Mouse (Mus musculus) hindbrain, embryonic 11.5 days (tissue): ENCODE results near the gene Lamtor3. TPM values are rescaled to one million over a fixed set of nuclear protein-coding genes. Genes with fewer than 3 reads are reported as not detected.

Experiments
- ATAC-seq: fragments of 200-750 bp; cut with Nextera tagmentation; 2 replicates; pipeline ENCODE4 v1.8.0; 2017; ENCODE audit warnings: mild to moderate bottlenecking, moderate TSS enrichment, moderate library complexity; ENCODE audit not compliant: low FRiP score
- DNase-seq: peaks from one replicate; pipeline ENCODE4 v3.0.0-alpha.2; 2015; ENCODE audit warnings: low spot score
- H3K27ac ChIP-seq: fragments of 300-500 bp; sonication (generic); 2 replicates; pipeline ENCODE4 v1.5.1; 2014; ENCODE audit warnings: mild to moderate bottlenecking, low read depth, low read length
- H3K27me3 ChIP-seq: fragments of 300-500 bp; sonication (generic); 2 replicates; pipeline ENCODE4 v1.6.1; 2014; ENCODE audit warnings: mild to moderate bottlenecking, low read length, moderate library complexity, mixed read lengths; ENCODE audit not compliant: control insufficient read depth, insufficient read depth
- H3K36me3 ChIP-seq: fragments of 300-500 bp; sonication (generic); 2 replicates; pipeline ENCODE4 v1.6.1; 2014; ENCODE audit warnings: mild to moderate bottlenecking, low read length, moderate library complexity, mixed read lengths; ENCODE audit not compliant: control insufficient read depth, insufficient read depth
- H3K4me1 ChIP-seq: fragments of 300-500 bp; sonication (generic); replicated peaks from 2 replicates; pipeline ENCODE4 v1.6.1; 2014; ENCODE audit warnings: low read length, mixed read lengths; ENCODE audit not compliant: control insufficient read depth, insufficient read depth
- H3K4me2 ChIP-seq: fragments of 300-500 bp; sonication (generic); replicated peaks from 2 replicates; pipeline ENCODE4 v1.6.1; 2014; ENCODE audit warnings: mild to moderate bottlenecking, low read depth, low read length
- H3K4me3 ChIP-seq: fragments of 300-500 bp; sonication (generic); 2 replicates; pipeline ENCODE4 v1.5.1; 2014; ENCODE audit warnings: low read depth, low read length
- H3K9ac ChIP-seq: fragments of 300-500 bp; sonication (generic); 2 replicates; pipeline ENCODE4 v1.6.1; 2014; ENCODE audit warnings: low read depth, low read length
- H3K9me3 ChIP-seq: fragments of 300-500 bp; sonication (generic); 2 replicates; pipeline ENCODE4 v1.6.1; 2016; ENCODE audit warnings: low read length; ENCODE audit not compliant: control insufficient read depth
- WGBS: fragments of 180-500 bp; shearing (Covaris S2); extraction: QIAGEN DNeasy Blood & Tissue Kit; methylation state at CpG from one replicate; pipeline ENCODE4 v1.1.7; 2014; 5-methylcytosine and 5-hydroxymethylcytosine counted together
- polyA plus RNA-seq: library from polyadenylated mRNA; unstranded; fragments of >200 nt; fragmentation: Nextera tagmentation; extraction: Ambion mirVana; gene quantifications from 2 replicates; pipeline ENCODE4 v1.2.1, GENCODE M21; 2014

The Lamtor3 gene
- 96.9 and 103 TPM in 2 replicates for polyA plus RNA-seq

GRCm38 (mm10) chr3:137918172-137918931 is at the start of gene Lamtor3:
Gene Lamtor3 (plus strand): TSS chr3:137918506.
- under 1% methylated on average over 46 of the region's 47 CpGs for WGBS
- H3K9ac ChIP-seq: peak within 1 kb of the TSS; percentile 81
- peak; percentile 91 for ATAC-seq
- H3K4me3 ChIP-seq: peak within 1 kb of the TSS; percentile 88
- H3K36me3 ChIP-seq: no peaks in the 10 kb centered on the region
- H3K4me1 ChIP-seq: no peaks in the 10 kb centered on the region; the same call in 1 of the 2 replicates
- no peaks in the 10 kb centered on the region for H3K27me3 ChIP-seq
- peak; percentile 87 for DNase-seq
- H3K9me3 ChIP-seq: no peaks in the 10 kb centered on the region
- peak within 1 kb of the TSS; percentile 46 for H3K4me2 ChIP-seq
- H3K27ac ChIP-seq: peak within 1 kb of the TSS; percentile 67

DNA sequence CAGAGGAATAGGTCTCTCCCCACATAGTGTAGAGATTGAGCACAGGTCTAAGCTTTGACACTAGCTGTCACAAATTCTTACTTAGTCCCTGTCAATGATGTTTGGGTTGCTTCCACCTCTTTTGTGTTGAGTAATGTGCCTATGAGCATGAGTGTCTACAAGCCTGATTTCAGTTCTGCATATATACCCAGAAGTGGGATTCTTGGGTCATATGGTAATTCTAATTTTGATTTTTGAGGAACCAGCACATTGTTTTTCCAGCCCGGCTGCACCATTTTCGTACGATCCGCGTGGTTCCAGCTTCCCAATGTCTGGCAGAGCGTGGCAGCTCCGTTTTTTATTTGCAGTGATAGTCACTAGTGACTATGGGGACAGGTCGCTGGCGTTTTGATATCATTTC is 48.9 kb upstream of the Lamtor3 start:
- Histone ChIP-seq H3K27me3 (no peaks in the 10 kb centered on the region), H3K9me3 (no peaks in the 10 kb centered on the region), H3K27ac (no peak overlapping the region), H3K4me3 (no peak overlapping the region), H3K4me2 (no peak overlapping the region), H3K36me3 (no peaks in the 10 kb centered on the region), H3K4me1 (0 out of 2 replicates have a peak, but pooled peaks cover 2% of the 10 kb centered on the region), H3K9ac (no peak overlapping the region)
- WGBS: 97% methylated on average over 9 of the region's 9 CpGs
- DNase-seq (no peak), ATAC-seq (no peak)

DNA sequence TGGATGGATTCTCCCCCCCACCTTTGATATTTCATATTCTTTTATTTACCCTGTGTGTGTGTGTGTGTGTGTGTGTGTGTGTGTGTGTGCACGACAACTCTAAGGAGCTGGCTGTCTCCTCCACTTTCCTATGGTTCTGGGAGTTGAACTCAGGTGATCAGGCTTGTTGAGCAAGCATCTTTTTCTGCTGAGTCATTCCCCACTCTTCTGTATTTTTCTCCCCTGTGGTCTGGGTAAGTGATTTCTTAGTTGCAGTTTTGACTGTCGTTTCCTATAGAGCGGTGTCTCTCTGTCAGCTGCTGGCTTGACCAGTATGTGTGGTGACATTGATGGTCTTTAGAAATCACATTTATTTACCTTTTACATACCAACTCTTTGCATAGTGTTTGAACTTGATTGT is 39.0 kb upstream of the Lamtor3 start:
- H3K36me3 ChIP-seq: 0 out of 2 replicates have a peak, but pooled peaks cover 2% of the 10 kb centered on the region
- H3K4me2 ChIP-seq: no peak overlapping the region
- H3K27me3 ChIP-seq: no peaks in the 10 kb centered on the region
- 87% methylated on average over 3 of the region's 3 CpGs for WGBS
- DNase-seq (no peak), ATAC-seq (no peak)
- H3K4me1 ChIP-seq: no peaks in the 10 kb centered on the region
- H3K27ac ChIP-seq: no peak overlapping the region
- no peak overlapping the region for H3K4me3 ChIP-seq
- H3K9me3 ChIP-seq: no peaks in the 10 kb centered on the region
- H3K9ac ChIP-seq: no peak overlapping the region

- ATAC-seq: no peak
- Histone ChIP-seq H3K4me2 (no peak overlapping the region), H3K9me3 (no peaks in the 10 kb centered on the region), H3K9ac (no peak overlapping the region), H3K4me3 (no peak overlapping the region), H3K27ac (no peak overlapping the region), H3K4me1 (no peaks in the 10 kb centered on the region), H3K36me3 (0 out of 2 replicates have a peak, but pooled peaks cover 2% of the 10 kb centered on the region), H3K27me3 (no peaks in the 10 kb centered on the region)
- no peak for DNase-seq
- 89% methylated on average over 4 of the region's 4 CpGs for WGBS
Observed at GRCm38 (mm10) chr3:137880109-137880748, 38.1 kb upstream of the Lamtor3 start.

DNA sequence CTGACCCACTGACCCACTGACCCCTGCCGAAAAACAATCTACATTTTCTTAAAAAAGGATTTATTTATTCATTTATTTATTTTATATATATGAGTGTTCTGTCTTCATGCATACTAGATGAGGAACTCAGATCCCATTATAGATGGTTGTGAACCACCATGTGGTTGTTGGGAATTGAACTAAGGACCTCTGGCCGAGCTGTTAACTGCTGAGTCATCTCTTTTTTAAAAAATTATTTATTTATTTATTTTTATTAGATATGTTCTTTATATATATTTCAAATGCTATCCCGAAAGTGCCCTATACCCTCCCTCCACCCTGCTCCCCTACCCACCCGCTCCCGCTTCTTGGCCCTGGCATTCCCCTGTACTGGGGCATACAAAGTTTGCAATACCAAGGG is 37.2 kb upstream of the Lamtor3 start:
- Histone ChIP-seq H3K9me3 (no peaks in the 10 kb centered on the region), H3K27ac (no peak overlapping the region), H3K4me2 (no peak overlapping the region), H3K9ac (no peak overlapping the region), H3K36me3 (0 out of 2 replicates have a peak, but pooled peaks cover 2% of the 10 kb centered on the region), H3K4me3 (no peak overlapping the region), H3K4me1 (no peaks in the 10 kb centered on the region), H3K27me3 (no peaks in the 10 kb centered on the region)
- no peak for DNase-seq
- WGBS: 87% methylated on average over 5 of the region's 5 CpGs
- no peak for ATAC-seq

DNA sequence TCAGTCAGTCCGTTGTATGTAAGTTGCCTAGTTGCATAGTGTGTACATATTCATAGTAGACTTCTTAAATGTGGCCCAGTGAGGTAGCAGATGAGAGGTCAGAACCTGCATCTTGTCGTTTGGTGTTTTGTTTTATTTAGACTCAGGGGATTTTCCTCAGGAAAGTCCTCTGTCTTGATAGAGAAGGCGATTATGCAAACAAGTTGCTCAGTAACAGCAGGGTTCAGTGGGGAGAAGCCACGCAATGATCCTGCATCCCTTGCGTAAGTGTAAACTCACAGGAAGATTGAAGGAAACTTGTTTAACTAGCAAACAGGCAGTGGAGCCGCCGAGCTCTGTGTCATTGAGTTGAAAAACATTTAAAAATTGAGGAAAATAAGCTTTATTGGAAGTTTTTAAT is 30.3 kb upstream of the Lamtor3 start:
- DNase-seq (no peak), ATAC-seq (no peak)
- Histone ChIP-seq H3K9ac (no peak overlapping the region), H3K4me3 (no peak overlapping the region), H3K9me3 (no peaks in the 10 kb centered on the region), H3K27me3 (no peaks in the 10 kb centered on the region), H3K36me3 (no peaks in the 10 kb centered on the region), H3K4me1 (no peaks in the 10 kb centered on the region), H3K27ac (no peak overlapping the region), H3K4me2 (no peak overlapping the region)
- WGBS: 72% methylated on average over 7 of the region's 7 CpGs

GRCm38 (mm10) chr3:137891089-137891488 is 27.2 kb upstream of the Lamtor3 start:
- no peak overlapping the region for H3K4me3 ChIP-seq
- 85% methylated on average over 3 of the region's 3 CpGs for WGBS
- ATAC-seq: no peak
- H3K9ac ChIP-seq: no peak overlapping the region
- H3K27ac ChIP-seq: no peak overlapping the region
- H3K4me2 ChIP-seq: no peak overlapping the region
- no peaks in the 10 kb centered on the region for H3K9me3 ChIP-seq
- H3K36me3 ChIP-seq: no peaks in the 10 kb centered on the region
- DNase-seq: no peak
- no peaks in the 10 kb centered on the region for H3K27me3 ChIP-seq
- no peaks in the 10 kb centered on the region for H3K4me1 ChIP-seq

GRCm38 (mm10) chr3:137892118-137892517 is 26.2 kb upstream of the Lamtor3 start:
- H3K4me2 ChIP-seq: no peak overlapping the region
- H3K27ac ChIP-seq: no peak overlapping the region
- WGBS: 93% methylated on average over 4 of the region's 4 CpGs
- no peak overlapping the region for H3K4me3 ChIP-seq
- no peak overlapping the region for H3K9ac ChIP-seq
- no peak for DNase-seq
- no peaks in the 10 kb centered on the region for H3K36me3 ChIP-seq
- no peaks in the 10 kb centered on the region for H3K9me3 ChIP-seq
- no peaks in the 10 kb centered on the region for H3K4me1 ChIP-seq
- H3K27me3 ChIP-seq: no peaks in the 10 kb centered on the region
- ATAC-seq: no peak

DNA sequence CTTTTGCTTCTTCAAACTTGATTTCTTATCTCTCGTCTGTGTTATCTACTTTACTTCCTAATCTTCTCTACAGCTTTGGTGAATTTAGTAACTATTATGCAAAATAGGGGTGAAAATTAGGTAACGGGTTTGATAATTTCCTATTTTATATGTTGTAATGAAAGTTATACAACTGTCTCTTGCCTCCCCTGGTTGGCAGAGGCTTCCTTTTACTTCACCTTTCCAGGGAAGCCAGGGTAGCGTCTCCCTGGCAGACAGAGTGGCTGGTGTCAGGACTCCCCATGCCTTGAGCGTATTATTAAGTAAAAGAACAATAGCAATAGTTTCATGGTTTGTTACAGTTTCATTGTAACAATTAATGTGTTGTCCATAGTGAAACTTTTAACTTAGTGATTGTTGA is 24.5 kb upstream of the Lamtor3 start:
- 88% methylated on average over 4 of the region's 4 CpGs for WGBS
- no peak for DNase-seq
- Histone ChIP-seq H3K4me1 (no peaks in the 10 kb centered on the region), H3K9ac (no peak overlapping the region), H3K9me3 (no peaks in the 10 kb centered on the region), H3K4me3 (no peak overlapping the region), H3K27ac (no peak overlapping the region), H3K4me2 (no peak overlapping the region), H3K27me3 (no peaks in the 10 kb centered on the region), H3K36me3 (no peaks in the 10 kb centered on the region)
- ATAC-seq: no peak
